Mouse (Mus musculus): ENCODE data around the gene Nr2e1.

The Nr2e1 gene

DNA sequence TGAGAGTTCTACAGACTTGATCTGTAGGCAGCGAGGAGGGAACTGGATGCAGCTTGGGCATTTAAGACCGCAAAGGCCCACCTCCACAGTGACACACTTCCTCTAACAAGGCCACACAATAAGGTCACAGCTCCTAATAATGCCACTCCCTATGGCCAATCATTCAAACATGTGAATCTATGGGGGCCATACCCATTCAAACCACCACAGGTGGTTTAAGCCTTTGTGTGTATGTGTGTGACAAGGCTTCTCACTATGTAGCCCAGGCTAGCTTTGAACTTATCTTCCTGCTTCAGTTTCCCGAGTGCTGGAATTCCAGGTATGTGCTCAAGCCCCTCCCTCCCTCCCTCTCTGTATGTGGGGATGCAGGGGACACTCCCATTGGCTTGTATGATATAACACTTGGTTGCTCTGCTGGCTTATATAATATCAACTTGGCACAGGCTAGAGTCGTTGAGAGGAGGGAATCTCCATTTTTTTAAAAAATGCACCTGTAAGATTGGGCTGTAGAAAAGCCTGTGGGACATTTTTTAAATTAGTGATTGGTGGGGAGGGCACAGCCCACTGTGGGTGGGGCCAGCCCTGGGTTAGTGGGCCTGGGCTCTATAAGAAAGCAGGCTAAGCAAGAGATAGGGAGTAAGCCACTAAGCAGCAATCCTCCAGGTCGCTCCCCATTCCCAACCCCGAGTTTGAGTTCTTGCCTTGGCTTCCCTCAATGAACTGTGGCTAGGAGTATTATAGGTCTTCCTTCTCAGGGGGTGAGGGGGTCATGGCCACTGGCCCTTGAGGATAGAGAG is 37.5 kb downstream of the Nr2e1 start:
- DNase-seq: no peak

DNA sequence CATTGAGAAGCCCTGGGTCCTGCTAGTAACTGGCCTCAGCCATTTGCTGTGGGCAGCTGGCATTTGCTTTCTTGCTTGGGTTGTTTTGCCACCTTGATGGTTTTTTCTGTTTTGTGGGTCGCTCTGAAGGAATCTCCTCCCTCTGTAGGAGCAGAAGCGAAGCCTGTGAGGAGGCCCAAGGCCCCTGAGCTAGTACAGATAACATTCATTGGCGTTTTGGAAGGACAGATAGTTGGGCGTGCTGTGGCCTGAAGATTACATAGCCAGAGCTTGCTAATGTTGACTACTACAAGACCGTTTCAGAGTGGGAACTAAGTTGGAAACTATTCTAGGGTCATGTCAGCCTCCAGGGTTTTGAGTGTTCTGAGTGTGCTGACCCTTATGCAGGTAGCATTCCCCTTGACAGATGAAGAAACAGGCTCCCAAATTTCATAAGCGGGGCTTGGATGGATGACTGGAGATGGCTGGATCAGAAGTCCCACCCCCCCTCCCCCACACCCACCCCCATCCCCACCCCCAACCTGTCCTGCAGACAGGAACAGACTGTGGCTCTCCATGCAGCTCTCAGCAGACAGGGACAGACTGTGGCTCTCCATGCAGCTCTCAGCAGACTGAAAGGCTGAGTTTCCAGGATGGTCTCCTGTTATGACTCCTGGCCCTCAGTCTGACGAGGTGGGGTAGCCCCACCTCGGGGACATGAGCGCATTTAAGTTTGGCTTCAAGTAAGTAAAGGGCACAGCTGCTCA is 45.7 kb downstream of the Nr2e1 start:
- no peak for DNase-seq

DNA sequence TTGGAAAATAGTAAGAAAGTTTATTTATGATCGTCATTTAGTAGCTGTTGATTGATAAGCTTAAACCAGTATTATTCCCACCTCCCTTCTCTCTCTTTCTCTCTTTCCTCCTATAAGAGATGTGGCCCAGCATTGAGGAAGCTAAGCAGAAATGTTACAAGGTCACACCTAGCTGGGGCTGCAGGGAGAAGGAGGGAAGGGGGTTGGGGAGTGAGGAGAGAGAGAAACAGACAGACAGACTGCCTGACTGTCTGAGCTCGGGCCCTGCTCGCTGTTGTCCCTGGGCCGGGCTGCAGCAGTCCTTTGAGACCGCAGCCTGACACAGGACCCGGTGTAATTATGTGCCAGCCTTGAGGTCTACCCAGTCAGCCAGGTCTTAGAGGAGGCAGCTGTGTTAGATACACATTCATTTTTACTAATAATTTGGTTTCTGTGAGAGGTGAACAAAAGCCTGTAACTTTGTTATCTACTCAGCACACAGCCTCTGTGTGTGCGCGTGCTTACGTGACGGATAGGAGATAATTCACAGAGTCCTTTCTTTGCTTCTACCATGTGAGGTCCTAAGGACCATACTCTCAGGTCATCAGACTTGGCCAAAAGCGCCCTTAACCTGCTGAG is 49.5 kb downstream of the Nr2e1 start:
- no peak for DNase-seq

DNA sequence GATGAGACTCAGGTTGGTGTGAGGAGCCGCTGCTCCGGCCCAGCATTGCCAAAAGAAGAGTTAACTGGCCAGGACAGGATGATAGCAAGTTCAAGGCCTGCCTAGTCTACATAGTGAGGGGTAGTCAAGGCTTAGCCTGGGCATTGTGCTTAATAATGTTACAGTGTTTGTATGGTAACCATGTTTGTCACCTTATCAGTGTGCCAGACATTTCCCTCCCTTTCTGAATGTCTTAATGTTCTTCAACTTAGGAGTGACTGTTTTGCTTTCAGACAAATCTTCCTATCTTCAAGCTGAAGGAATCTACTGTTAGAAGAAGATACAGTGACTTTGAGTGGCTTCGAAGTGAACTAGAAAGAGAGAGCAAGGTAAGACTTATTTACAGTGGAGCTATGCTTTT is 57.8 kb downstream of the Nr2e1 start:
- DNase-seq: no peak

DNA sequence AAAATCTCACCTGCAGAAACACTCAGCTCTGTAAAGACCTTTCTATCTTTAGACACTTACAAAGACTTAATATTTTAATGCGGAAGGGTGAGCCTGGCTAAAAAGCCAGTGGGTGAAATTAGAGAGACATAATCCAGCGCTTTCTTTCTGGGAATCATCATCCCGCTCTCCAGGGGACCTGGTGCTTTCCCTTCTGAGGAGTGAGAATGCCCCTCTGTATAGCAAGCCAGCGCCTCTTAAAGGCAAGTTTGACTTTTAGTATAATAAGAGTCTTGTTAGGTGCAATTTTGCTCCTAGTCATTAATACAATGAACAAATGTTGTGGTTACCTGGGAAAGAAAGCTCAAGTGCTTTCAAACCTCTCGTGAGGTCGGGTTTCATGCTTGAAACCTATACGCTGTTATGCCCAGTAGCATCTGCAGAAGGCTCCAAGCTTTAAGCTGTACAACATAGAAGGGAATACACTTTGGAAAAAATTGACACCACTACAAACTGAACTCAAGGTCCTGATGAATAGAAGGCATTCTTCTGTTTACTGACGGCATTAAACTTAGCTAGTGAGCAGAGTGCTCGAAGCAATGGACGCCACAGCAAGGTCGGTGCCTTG is 59.8 kb downstream of the Nr2e1 start:
- no peak for DNase-seq

DNA sequence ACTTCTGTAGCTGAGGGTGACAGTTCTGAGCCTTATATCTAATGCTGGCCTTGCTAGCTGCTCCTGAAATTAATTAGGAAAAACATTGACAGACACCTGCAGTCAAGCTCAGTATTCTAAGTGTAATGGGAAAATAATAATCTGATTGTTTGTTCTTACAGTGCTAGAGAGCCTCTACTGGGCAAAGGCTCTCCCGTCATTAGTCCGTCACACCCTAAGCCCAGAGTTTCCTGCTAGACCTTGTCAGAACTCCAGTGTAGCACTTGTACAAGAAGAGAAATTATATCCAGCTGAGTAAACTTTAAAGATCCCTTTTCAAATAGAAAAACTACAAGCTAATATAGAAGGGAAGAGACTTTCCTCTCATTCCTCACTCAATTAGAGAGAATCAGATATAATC is 60.5 kb downstream of the Nr2e1 start:
- DNase-seq: no peak

DNA sequence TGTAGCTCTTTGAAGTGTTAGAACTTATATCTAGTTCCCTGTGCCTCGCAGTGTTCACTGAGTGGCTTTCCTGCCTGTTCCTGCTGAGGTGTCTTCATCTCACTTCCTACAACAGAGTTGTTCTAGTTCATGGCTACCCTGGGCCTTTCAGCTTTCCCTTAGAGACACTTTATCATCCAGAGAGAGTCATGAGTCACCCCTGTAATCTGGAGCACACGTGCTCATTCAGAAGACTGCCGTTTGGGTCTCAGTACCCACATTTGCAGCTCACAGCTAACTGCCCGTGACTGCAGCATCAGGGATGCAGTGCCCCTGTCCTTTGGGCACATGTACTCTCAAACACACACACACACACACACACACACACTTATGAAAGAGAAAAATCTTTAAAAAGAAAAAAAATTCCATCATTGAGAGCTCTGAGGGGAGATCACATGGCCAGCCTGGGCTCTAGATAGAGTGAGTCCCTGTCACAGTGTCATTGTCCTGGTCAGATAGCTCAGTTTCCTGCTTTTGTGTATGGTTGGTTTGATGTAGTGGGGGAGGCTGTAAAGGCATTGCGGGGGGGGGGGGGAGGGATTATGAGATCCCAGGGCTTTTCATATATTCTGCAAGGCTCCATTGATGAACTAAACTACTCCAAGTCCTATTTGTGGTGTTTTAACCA is 62.0 kb downstream of the Nr2e1 start:
- no peak for DNase-seq

DNA sequence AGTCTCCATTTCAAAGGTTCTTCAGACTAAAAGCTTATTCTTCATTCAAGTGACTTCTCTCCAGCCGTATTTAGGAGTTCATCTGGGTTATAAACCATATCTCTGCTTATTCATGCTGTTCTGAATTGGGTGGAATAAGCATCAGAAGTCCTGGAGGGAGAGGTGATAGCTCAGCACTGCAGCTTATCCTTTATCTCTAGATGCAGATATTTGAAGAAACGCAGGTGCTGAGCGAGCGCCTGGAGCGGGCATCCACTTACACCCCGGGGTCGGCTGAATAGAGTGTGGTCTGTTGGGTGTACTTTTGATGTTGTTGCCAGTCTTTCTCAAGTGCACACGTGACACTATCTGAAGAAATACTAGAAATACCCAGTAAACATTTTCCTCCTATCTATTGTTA is 65.1 kb downstream of the Nr2e1 start:
- DNase-seq: no peak

DNA sequence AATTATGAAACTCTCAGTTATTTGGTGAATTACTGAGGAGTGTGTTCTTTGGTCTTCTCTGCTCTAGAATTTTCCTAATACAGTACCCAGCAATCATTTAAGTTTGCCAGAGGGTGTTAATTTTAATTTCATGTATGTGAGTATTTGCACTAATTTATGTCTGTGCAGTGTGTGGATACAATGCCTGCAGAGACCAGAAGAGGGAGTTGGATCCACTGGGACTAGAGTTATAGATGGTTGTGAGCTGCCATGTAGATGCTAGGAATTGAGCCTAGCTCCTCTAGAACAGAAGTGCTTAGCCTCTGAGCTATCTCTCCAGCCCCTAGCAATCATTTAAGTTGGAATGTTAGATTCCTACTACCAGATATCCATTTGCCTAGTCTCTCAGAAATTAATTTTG is 69.3 kb downstream of the Nr2e1 start:
- DNase-seq: no peak
